Mouse (Mus musculus): Measurements from ENCODE around the gene Phc3.

DNA sequence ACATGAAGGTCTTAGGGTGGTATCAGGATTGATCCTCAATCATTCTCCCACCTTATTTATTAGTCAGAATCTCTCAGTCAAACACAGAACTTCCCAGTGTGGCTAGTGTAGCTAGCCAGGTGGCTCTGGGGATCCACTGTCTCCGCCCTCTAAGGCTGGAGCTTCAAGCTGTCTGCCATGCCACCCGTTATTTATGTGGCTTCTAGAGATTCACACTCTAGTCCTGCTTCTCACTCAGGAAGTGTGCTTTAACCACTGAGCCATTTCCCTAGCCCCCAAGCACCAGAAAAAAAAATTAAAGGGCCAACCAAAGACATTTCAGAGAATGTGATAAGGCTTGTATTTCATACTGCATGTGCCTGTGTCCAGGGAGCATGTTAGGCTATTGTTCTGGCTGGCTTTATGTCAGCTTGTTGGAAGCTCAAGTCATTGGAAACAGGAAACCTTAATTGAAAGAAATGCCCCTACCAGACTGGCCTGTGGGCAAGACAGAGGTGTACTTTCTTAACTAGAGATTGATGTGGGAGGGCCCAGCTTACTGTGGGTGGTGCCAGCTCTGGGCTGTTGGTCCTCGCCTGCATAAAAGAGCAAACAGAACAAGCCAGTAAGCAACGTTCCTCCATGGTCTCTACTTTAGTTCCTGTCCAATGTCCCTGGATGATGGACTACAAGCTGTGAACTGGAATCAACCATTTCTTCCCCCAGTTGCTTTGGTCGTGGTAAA is 105.3 kb downstream of the Phc3 start:
- TF ChIP-seq CTCF (IDR thresholded peaks at IDR 0.05) (no peak), EP300 (IDR thresholded peaks at IDR 0.05) (no peak)

All from lung, postnatal 0 days (tissue).